Mouse (Mus musculus) ES-E14 (cell line): ENCODE measurements around the gene Nradd.

Source experiments
- HCFC1 ChIP-seq: IDR thresholded peaks from 2 replicates; pipeline ENCODE4 v1.6.1; 2012; ENCODE audit warnings: low read length, inconsistent platforms, borderline replicate concordance; ENCODE audit not compliant: insufficient read depth
- MAFK ChIP-seq: IDR thresholded peaks from 2 replicates; pipeline ENCODE4 v1.6.1; 2014; ENCODE audit warnings: mild to moderate bottlenecking, low read depth, low read length, inconsistent platforms; ENCODE audit not compliant: insufficient read depth
- ZC3H11A ChIP-seq: IDR thresholded peaks from 2 replicates; pipeline ENCODE4 v1.6.1; 2012; ENCODE audit warnings: low read depth, mild to moderate bottlenecking, inconsistent platforms, low read length, borderline replicate concordance
- ZNF384 ChIP-seq: IDR thresholded peaks from 2 replicates; pipeline ENCODE4 v1.6.1; 2012; ENCODE audit warnings: low read depth, low read length, inconsistent platforms

DNA sequence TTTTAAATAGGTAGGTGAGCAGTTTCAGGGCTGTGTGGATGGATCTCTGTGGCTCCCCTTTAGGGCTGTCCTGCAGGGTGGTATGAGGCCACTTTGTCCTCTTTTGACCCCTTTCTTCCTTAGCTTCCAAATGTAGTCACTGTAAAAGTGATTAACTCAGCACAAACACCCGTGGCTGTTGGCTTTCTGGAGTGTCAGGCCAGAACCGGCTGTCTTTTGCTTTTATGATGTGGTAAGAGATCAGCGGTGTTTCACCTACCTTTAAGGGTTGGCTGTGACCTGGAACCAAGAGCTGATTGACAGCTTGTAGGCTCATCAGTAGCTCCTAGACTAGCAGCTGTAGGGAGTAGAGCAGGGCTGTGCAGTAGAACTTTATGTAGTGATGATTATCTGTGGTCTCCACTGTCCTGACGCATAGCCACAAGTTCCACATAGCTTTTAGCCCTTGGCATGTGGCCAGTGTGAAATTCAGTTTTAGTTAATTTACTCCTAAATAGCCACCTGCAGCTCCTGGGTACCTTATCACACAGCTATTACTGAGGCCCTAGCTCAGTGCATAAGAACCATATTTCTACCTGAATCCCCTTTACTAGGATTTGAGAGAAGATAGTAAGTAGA lies 43.1 kb upstream of the Nradd start:
- TF ChIP-seq HCFC1 = no peak
- no peak for TF ChIP-seq ZC3H11A
- no peak for TF ChIP-seq MAFK
- no peak for TF ChIP-seq ZNF384
